7 mouse cellular contexts compared by ENCODE assay signal in the genomic region with DNA sequence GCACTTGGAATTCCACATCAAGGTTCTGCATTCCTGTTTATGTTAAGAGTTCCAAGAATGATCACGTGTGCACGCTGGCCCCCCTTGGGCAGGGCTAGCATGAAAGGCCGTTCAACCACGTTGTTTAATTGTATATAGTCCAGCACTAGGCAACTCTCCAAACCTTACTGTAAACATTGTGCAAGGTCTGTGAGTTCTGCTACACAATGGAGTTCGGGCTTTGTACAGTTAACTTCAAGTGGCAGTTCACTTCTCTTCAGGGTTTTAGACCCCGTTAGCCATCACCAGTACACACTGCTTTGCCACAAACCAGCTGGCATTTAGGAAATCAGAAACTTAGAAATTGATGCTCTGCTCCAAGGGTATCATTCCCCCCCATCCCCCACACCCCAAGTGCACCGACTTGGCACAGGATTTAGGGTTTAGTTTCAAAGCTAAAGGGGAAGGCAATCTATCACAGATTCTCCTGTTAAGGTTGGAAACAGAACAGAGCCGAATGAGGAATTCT. TPM values are rescaled to one million over a fixed set of nuclear protein-coding genes. Genes with fewer than 3 reads are reported as not detected.
A peak's percentile ranks its signal among the peaks of the same experiment; 100 is the strongest.
DNase-seq lines count a peak whose midpoint lies in the region; ATAC-seq and TF ChIP-seq lines count a peak whose summit lies in the region.

No protein-coding gene starts in this region.

- no peak overlapping the region for H3K27ac ChIP-seq in MEL (ENCODE audit: control insufficient read depth, low read depth, low read length)
- peak overlapping the region; percentile 73 for H3K27ac ChIP-seq in heart, embryonic 12.5 days (ENCODE audit: poor library complexity, severe bottlenecking)
- no peak overlapping the region for H3K27ac ChIP-seq in liver, embryonic 13.5 days
- H3K27ac ChIP-seq in stomach, embryonic 16.5 days (ENCODE audit: low read length): peak overlapping the region; percentile 84

- no peaks in the 10 kb centered on the region for H3K36me3 ChIP-seq in MEL (ENCODE audit: control insufficient read depth in 1 of 2, insufficient read depth in 2 of 2, low read length in 2 of 2)
- H3K36me3 ChIP-seq in heart, embryonic 12.5 days: no peaks in the 10 kb centered on the region; the same call in 1 of the 2 replicates
- no peaks in the 10 kb centered on the region for H3K36me3 ChIP-seq in liver, embryonic 13.5 days
- no peaks in the 10 kb centered on the region for H3K36me3 ChIP-seq in stomach, embryonic 16.5 days (ENCODE audit: control insufficient read depth, insufficient read depth, low read length)

- H3K4me1 ChIP-seq in MEL (ENCODE audit: control insufficient read depth in 1 of 2, insufficient read depth in 2 of 2, low read length in 2 of 2): no peaks in the 10 kb centered on the region
- H3K4me1 ChIP-seq in heart, embryonic 12.5 days (replicated peaks): peaks cover 17% of the 10 kb centered on the region
- peaks cover 4% of the 10 kb centered on the region for H3K4me1 ChIP-seq in liver, embryonic 13.5 days (replicated peaks)
- H3K4me1 ChIP-seq in stomach, embryonic 16.5 days (ENCODE audit: control insufficient read depth, insufficient read depth, low read length): peaks cover 12% of the 10 kb centered on the region

- no peak for TF ChIP-seq RAD21 in MEL (IDR thresholded peaks at IDR 0.05; ENCODE audit: low read depth, low read length)

- no peaks in the 10 kb centered on the region for H3K79me2 ChIP-seq in MEL (ENCODE audit: control insufficient read depth, insufficient read depth, low read length, poor library complexity)

- 25% methylated on average over 8 of the region's 8 CpGs for WGBS in heart, embryonic 12.5 days
- 40% methylated on average over 8 of the region's 8 CpGs for WGBS in liver, embryonic 13.5 days (ENCODE audit: insufficient replicate concordance)
- 22% methylated on average over 8 of the region's 8 CpGs for WGBS in stomach, embryonic 16.5 days

- peak; percentile 64; the same call in 1 of the 2 replicates for ATAC-seq in heart, embryonic 12.5 days (ENCODE audit: insufficient number of reproducible peaks, low FRiP score)
- ATAC-seq in liver, embryonic 13.5 days (ENCODE audit: low read depth): peak; percentile 79
- ATAC-seq in stomach, embryonic 16.5 days (ENCODE audit: insufficient read depth, low FRiP score): peak; percentile 98

- no peaks in the 10 kb centered on the region; a peak in 1 of 4 replicates for H3K27me3 ChIP-seq in MEL (ENCODE audit: control insufficient read depth in 1 of 2, insufficient read depth in 2 of 2, low read length in 2 of 2)
- no peaks in the 10 kb centered on the region for H3K27me3 ChIP-seq in heart, embryonic 12.5 days (replicated peaks)
- H3K27me3 ChIP-seq in liver, embryonic 13.5 days: no peaks in the 10 kb centered on the region
- H3K27me3 ChIP-seq in stomach, embryonic 16.5 days (ENCODE audit: control insufficient read depth, insufficient read depth, low read length): no peaks in the 10 kb centered on the region

- peak overlapping the region; percentile 56 for H3K4me2 ChIP-seq in heart, embryonic 12.5 days
- peak overlapping the region; percentile 46 for H3K4me2 ChIP-seq in liver, embryonic 13.5 days
- H3K4me2 ChIP-seq in stomach, embryonic 16.5 days (ENCODE audit: low read depth, low read length): peak overlapping the region; percentile 53

- DNase-seq in 3T3-L1 (ENCODE audit: low read depth, low spot score) (peak; percentile 87), MEL (ENCODE audit: low read depth, low spot score) (no peak)
- DNase-seq in liver, embryonic 13.5 days: no peak
- DNase-seq in thymus, postnatal 14 days: no peak
- no peak for DNase-seq in cerebellum, adult 9-10 months

- H3K9ac ChIP-seq in MEL (ENCODE audit: control insufficient read depth, low read depth, low read length, poor library complexity, severe bottlenecking): no peak overlapping the region
- H3K9ac ChIP-seq in heart, embryonic 12.5 days: no peak overlapping the region
- H3K9ac ChIP-seq in liver, embryonic 13.5 days: no peak overlapping the region
- H3K9ac ChIP-seq in stomach, embryonic 16.5 days (ENCODE audit: low read length): no peak overlapping the region

- H3K4me3 ChIP-seq in MEL (ENCODE audit: control insufficient read depth in 1 of 2, insufficient read depth in 1 of 2, low read depth in 2 of 2, low read length in 2 of 2): peak overlapping the region; percentile 14 to 68; a peak in 3 of 4 replicates
- H3K4me3 ChIP-seq in heart, embryonic 12.5 days: peak overlapping the region; percentile 12; the same call in 1 of the 2 replicates
- H3K4me3 ChIP-seq in liver, embryonic 13.5 days (replicated peaks): no peak overlapping the region; the same call in 1 of the 2 replicates
- H3K4me3 ChIP-seq in stomach, embryonic 16.5 days (replicated peaks; ENCODE audit: low read length): peak overlapping the region; percentile 29

- no peak for TF ChIP-seq CTCF in MEL (IDR thresholded peaks at IDR 0.05 in 2 of 3, conservative IDR thresholded peaks at IDR 0.05 in 1 of 3; ENCODE audit: control insufficient read depth in 1 of 3, insufficient read depth in 1 of 3, low read depth in 2 of 3, low read length in 3 of 3, poor library complexity in 1 of 3, severe bottlenecking in 1 of 3)

- TF ChIP-seq POLR2A in MEL (IDR thresholded peaks at IDR 0.05; ENCODE audit: control insufficient read depth in 1 of 2, insufficient read depth in 1 of 2, low read depth in 1 of 2, low read length in 2 of 2, poor library complexity in 1 of 2): no peak

- H3K9me3 ChIP-seq in MEL (replicated peaks; ENCODE audit: insufficient read depth, low read length): no peaks in the 10 kb centered on the region
- no peaks in the 10 kb centered on the region for H3K9me3 ChIP-seq in heart, embryonic 12.5 days (replicated peaks)
- no peaks in the 10 kb centered on the region for H3K9me3 ChIP-seq in liver, embryonic 13.5 days (replicated peaks)
- no peaks in the 10 kb centered on the region for H3K9me3 ChIP-seq in stomach, embryonic 16.5 days (replicated peaks; ENCODE audit: control insufficient read depth, low read length)

- no peak for TF ChIP-seq EP300 in MEL (IDR thresholded peaks at IDR 0.05; ENCODE audit: low read depth in 1 of 2, low read length in 2 of 2)

TF ChIP-seq in MEL, 35 proteins besides CTCF, POLR2A, EP300 and RAD21:
- TF ChIP-seq USF1 (IDR thresholded peaks at IDR 0.05; ENCODE audit: low read depth, low read length): peak; percentile 41; the same call in 1 of the 2 replicates
- TF ChIP-seq TCF12 (IDR thresholded peaks at IDR 0.05; ENCODE audit: low read depth, low read length): no peak
- TF ChIP-seq ZKSCAN1 (IDR thresholded peaks at IDR 0.05; ENCODE audit: low read depth, low read length): no peak

RNA-seq across cellular contexts. Expression of a gene that starts 22.5 kb away (rescaled TPM):
- total RNA-seq in MEL (2012; rRNA removed): 10.1 and 10.3 TPM in 2 replicates
- polyA plus RNA-seq in MEL (2012; ENCODE audit: insufficient read depth in 1 of 2, insufficient read length in 2 of 2, low read depth in 1 of 2, low replicate concordance in 2 of 2, missing spikeins in 1 of 2): 10 to 100 TPM in 1 of 2 experiments, not detected in 1; 27.4 TPM
- polyA plus RNA-seq in heart, embryonic 12.5 days (2016; fragmentation: Nextera tagmentation; extraction: Ambion mirVana): 107 and 114 TPM in 2 replicates
- 42.5 and 42.8 TPM in 2 replicates for polyA plus RNA-seq in liver, embryonic 13.5 days (2015; fragmentation: Nextera tagmentation; extraction: Ambion mirVana)
- 110 and 126 TPM in 2 replicates for polyA plus RNA-seq in stomach, embryonic 16.5 days (2015; fragmentation: Nextera tagmentation; extraction: Ambion mirVana)

Comparison
In these comparisons a context has a peak if more than half of its experiments do, and no peak if none do; other contexts are left out.
1. H3K27ac ChIP-seq: peak in heart, embryonic 12.5 days (single experiment) and stomach, embryonic 16.5 days (single experiment); none in MEL (single experiment) and liver, embryonic 13.5 days (single experiment).
2. Peak in every context shown above with its lines, with median percentiles within 50 percentile points of each other: ATAC-seq and H3K4me2 ChIP-seq.